Mouse (Mus musculus) MEL (cell line): ENCODE results near the gene Xlr4c.
"Not testable (repeated sequence)": the region's sequence is repeated elsewhere in the genome, so short reads cannot be mapped to it uniquely, and the experiment has no call there.

ENCODE experiments used
- CHD2 ChIP-seq: IDR thresholded peaks from 2 replicates; pipeline ENCODE4 v1.6.1; 2011; ENCODE audit warnings: low read length, improper control_type of control experiment
- CTCF ChIP-seq, 3 experiments: IDR thresholded peaks in 2 of 3; conservative IDR thresholded peaks in 1 of 3; 2 replicates each; pipeline ENCODE4 v1.5.1; 2011 to 2012; ENCODE audit warnings: low read length in 3 of 3, low read depth in 2 of 3, mild to moderate bottlenecking in 2 of 3, improper control_type of control experiment in 1 of 3, inconsistent platforms in 1 of 3, mixed read lengths in 1 of 3, moderate library complexity in 1 of 3; ENCODE audit not compliant: control insufficient read depth in 1 of 3, insufficient read depth in 1 of 3, poor library complexity in 1 of 3, severe bottlenecking in 1 of 3
- GATA1 ChIP-seq: IDR thresholded peaks from 2 replicates; pipeline ENCODE4 v1.6.1; 2011; ENCODE audit warnings: low read depth, low read length, improper control_type of control experiment
- HCFC1 ChIP-seq: IDR thresholded peaks from 2 replicates; pipeline ENCODE4 v1.6.1; 2012; ENCODE audit warnings: low read depth, mild to moderate bottlenecking, inconsistent platforms, low read length, improper control_type of control experiment, moderate library complexity
- MAX ChIP-seq: IDR thresholded peaks from 2 replicates; pipeline ENCODE4 v1.6.1; 2011; ENCODE audit warnings: low read length, improper control_type of control experiment
- MAZ ChIP-seq: IDR thresholded peaks from 2 replicates; pipeline ENCODE4 v1.6.1; 2012; ENCODE audit warnings: low read depth, mild to moderate bottlenecking, inconsistent platforms, low read length, improper control_type of control experiment
- NELFE ChIP-seq: IDR thresholded peaks from 2 replicates; pipeline ENCODE4 v1.6.1; 2011; ENCODE audit warnings: low read depth, low read length, improper control_type of control experiment
- POLR2A ChIP-seq, 2 experiments: IDR thresholded peaks; 2 replicates each; pipeline ENCODE4 v1.6.1; 2011 to 2012; ENCODE audit warnings: low read length in 2 of 2, mild to moderate bottlenecking in 2 of 2, control low read depth in 1 of 2, improper control_type of control experiment in 1 of 2, low read depth in 1 of 2, moderate library complexity in 1 of 2; ENCODE audit not compliant: control insufficient read depth in 1 of 2, insufficient read depth in 1 of 2, poor library complexity in 1 of 2
- RAD21 ChIP-seq: IDR thresholded peaks from 2 replicates; pipeline ENCODE4 v1.6.1; 2011; ENCODE audit warnings: mild to moderate bottlenecking, low read depth, low read length, improper control_type of control experiment
- UBTF ChIP-seq: IDR thresholded peaks from 2 replicates; pipeline ENCODE4 v1.6.1; 2012; ENCODE audit warnings: low read depth, mild to moderate bottlenecking, inconsistent platforms, low read length, improper control_type of control experiment, moderate library complexity, borderline replicate concordance; ENCODE audit not compliant: insufficient read depth
- USF1 ChIP-seq: IDR thresholded peaks from 2 replicates; pipeline ENCODE4 v1.6.1; 2014; ENCODE audit warnings: low read depth, mild to moderate bottlenecking, inconsistent platforms, low read length, improper control_type of control experiment, moderate library complexity
- ZC3H11A ChIP-seq: IDR thresholded peaks from 2 replicates; pipeline ENCODE4 v1.6.1; 2012; ENCODE audit warnings: low read depth, mild to moderate bottlenecking, inconsistent platforms, low read length, improper control_type of control experiment
- ZNF384 ChIP-seq: IDR thresholded peaks from 2 replicates; pipeline ENCODE4 v1.6.1; 2012; ENCODE audit warnings: low read depth, mild to moderate bottlenecking, inconsistent platforms, low read length, improper control_type of control experiment

DNA sequence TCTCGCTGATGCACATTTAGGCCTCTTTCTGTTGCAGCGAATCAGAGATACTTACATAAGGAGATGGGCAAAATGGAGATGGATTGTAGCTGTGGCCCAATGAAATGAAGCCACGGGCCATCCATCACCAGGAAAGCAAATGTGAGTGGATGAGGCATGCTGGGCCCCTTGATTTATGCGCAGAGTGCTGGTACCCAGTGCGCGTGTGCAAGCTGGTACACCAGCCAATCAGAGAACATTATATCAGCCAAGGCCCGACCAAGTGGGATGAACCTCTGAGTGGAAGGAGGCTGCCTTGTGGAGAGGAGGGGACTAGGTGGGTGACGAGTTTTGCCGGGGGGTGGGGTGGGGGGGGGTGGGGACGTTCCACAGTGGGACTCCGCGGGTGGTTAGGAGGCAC, 51.0 kb downstream of the Xlr4c start, which contains the start of gene Xlr3b:
- TF ChIP-seq UBTF; POLR2A (IDR thresholded peaks at IDR 0.05; ENCODE audit: control insufficient read depth in 1 of 2, insufficient read depth in 1 of 2, low read depth in 1 of 2, low read length in 2 of 2, poor library complexity in 1 of 2); MAX; RAD21; CTCF (IDR thresholded peaks at IDR 0.05 in 2 of 3, conservative IDR thresholded peaks at IDR 0.05 in 1 of 3; ENCODE audit: control insufficient read depth in 1 of 3, insufficient read depth in 1 of 3, low read depth in 2 of 3, low read length in 3 of 3, poor library complexity in 1 of 3, severe bottlenecking in 1 of 3); MAZ; ZNF384; ZC3H11A; USF1; GATA1: not testable (repeated sequence)
- TF ChIP-seq NELFE (peak; percentile 27; the same call in 1 of the 2 replicates), HCFC1 (peak; percentile 59; the same call in 1 of the 2 replicates), CHD2 (peak; percentile 19; the same call in 1 of the 2 replicates)
